Mouse (Mus musculus): ENCODE results near the gene Ctxn2.

Gene Ctxn2

DNA sequence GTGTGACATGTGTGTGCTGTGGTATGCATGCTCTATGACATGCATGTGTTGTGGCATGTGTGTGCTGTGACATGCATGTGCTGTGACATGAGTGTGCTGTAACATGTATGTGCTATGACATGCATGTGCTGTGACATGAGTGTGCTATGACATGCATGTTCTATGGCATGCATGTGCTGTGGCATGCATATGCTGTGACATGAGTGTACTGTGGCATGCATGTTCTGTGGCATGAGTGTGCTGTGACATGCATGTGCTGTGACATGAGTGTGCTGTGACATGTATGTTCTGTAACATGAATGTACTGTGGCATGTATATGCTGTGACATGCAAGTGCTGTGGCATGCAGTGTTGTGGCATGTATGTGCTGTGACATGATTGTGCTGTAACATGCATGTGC, 56.4 kb downstream of the Ctxn2 start:
- in situ Hi-C loops (cut with MseI, MboI), result loop anchor here in 1 of 2 experiments (25.0 kb wide), 1 partner anchor 581 kb away; no protein-coding TSS in a partner anchor

DNA sequence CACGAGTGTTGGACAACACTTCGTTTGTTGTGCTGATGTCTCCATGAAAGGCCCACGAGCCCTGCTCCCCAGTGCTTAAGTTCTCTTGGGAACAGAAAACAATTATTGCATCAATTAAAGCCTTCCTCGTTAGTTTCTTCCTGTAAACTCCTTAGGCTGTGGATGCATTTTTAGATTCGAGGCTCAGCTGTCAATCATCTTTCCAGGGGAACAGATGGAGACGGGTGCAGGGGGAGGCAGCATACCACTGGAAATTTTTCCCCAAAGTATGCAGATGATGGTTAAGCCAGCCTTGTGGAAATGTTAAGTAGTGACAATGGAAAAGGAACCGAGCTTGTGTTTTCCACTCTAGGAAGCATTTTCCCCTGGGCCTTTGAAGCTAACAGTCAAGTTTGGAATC, 60.3 kb downstream of the Ctxn2 start:
- in situ Hi-C loops (cut with MseI, MboI), result loop anchor here in 1 of 2 experiments (25.0 kb wide), 1 partner anchor 584 kb away; no protein-coding TSS in a partner anchor

All from mouse trophoblast stem cell (cell line).